Mouse (Mus musculus): ENCODE measurements at regions not wholly inside any gene's neighbourhood (a gene's known extent, or its start where the extent isn't known, plus 50 kb on each side); places are given as distances from the start of the nearest gene placed in this dataset.

DNA sequence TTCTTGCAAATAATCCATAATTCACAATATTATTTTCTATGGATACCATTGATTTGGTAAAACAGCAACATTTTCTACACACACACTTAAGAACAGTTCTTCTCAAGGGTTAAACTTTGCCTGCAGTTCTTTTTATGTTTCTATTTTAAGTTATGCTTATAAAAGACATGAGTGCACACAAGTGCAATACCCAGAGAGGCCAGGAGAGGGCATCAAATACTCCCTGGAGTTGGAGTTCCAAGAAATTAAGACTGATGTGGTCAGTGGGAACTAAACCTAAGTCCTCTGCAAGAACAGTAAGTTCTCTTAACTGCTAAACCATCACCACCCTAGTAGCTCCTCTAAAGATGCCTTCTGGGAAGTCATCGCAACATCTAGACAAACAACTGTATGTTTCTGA lies 570.5 kb upstream of the Tmem132c start:
- TF ChIP-seq GATA1 (IDR thresholded peaks at IDR 0.05; ENCODE audit: low read length) (no peak), TAL1 (IDR thresholded peaks at IDR 0.05; ENCODE audit: low read length) (no peak)
